Mouse (Mus musculus) hindbrain, postnatal 0 days (tissue): ENCODE data around the gene Vash1. TPM values are rescaled to one million over a fixed set of nuclear protein-coding genes. Genes with fewer than 3 reads are reported as not detected.

Experiments used
- ATAC-seq: fragments of 200-750 bp; cut with Nextera tagmentation; 2 replicates; pipeline ENCODE4 v1.8.0; 2017; ENCODE audit warnings: mild to moderate bottlenecking, moderate TSS enrichment, moderate library complexity
- DNase-seq: peaks from one replicate; pipeline ENCODE4 v3.0.0-alpha.2; 2015; ENCODE audit warnings: low spot score
- H3K27ac ChIP-seq: fragments of 300-500 bp; sonication (generic); 2 replicates; pipeline ENCODE4 v1.5.1; 2014; ENCODE audit warnings: mild to moderate bottlenecking
- H3K27me3 ChIP-seq: fragments of 300-500 bp; sonication (generic); 2 replicates; pipeline ENCODE4 v1.6.1; 2014; ENCODE audit warnings: low read length, mixed read lengths; ENCODE audit not compliant: insufficient read depth
- H3K36me3 ChIP-seq: fragments of 300-500 bp; sonication (generic); 2 replicates; pipeline ENCODE4 v1.6.1; 2014; ENCODE audit warnings: low read length, mixed read lengths; ENCODE audit not compliant: insufficient read depth
- H3K4me1 ChIP-seq: fragments of 300-500 bp; sonication (generic); 2 replicates; pipeline ENCODE4 v1.6.1; 2014; ENCODE audit warnings: antibody characterized with exemption, low read length, mixed read lengths; ENCODE audit not compliant: insufficient read depth
- H3K4me2 ChIP-seq: fragments of 300-500 bp; sonication (generic); 2 replicates; pipeline ENCODE4 v1.6.1; 2014; ENCODE audit warnings: low read depth, mild to moderate bottlenecking, low read length, moderate library complexity, mixed read lengths
- H3K4me3 ChIP-seq: fragments of 300-500 bp; sonication (generic); 2 replicates; pipeline ENCODE4 v1.5.1; 2014; ENCODE audit warnings: low read length
- H3K9ac ChIP-seq: fragments of 300-500 bp; sonication (generic); replicated peaks from 2 replicates; pipeline ENCODE4 v1.6.1; 2014; ENCODE audit warnings: mild to moderate bottlenecking, low read length, moderate library complexity, mixed read lengths
- H3K9me3 ChIP-seq: fragments of 300-500 bp; sonication (generic); 2 replicates; pipeline ENCODE4 v1.6.1; 2016; ENCODE audit warnings: low read length, mixed read lengths
- CTCF ChIP-seq: IDR thresholded peaks from 2 replicates; pipeline ENCODE4 v1.5.1; 2016; ENCODE audit warnings: antibody characterized with exemption, control low read depth, low read depth
- WGBS: fragments of 180-500 bp; shearing (Covaris S2); extraction: QIAGEN DNeasy Blood & Tissue Kit; methylation state at CpG from one replicate; pipeline ENCODE4 v1.1.7; 2014; 5-methylcytosine and 5-hydroxymethylcytosine counted together
- polyA plus RNA-seq: library from polyadenylated mRNA; unstranded; fragments of >200 nt; fragmentation: Nextera tagmentation; extraction: Ambion mirVana; gene quantifications from 2 replicates; pipeline ENCODE4 v1.2.1, GENCODE M21; 2015
- total RNA-seq: library from RNA; depleted of rRNA; stranded (reverse); fragments of >200 nt; gene quantifications from 2 replicates; pipeline ENCODE4 v1.2.3, GENCODE M21; 2014; rRNA removed

Gene Vash1
- total and polyA plus RNA-seq, 2 experiments from 2014 or later = 26.5 to 109 TPM

- Histone ChIP-seq H3K9me3 (no peaks in the 10 kb centered on the region), H3K27me3 (no peaks in the 10 kb centered on the region), H3K4me2 (peak overlapping the region; percentile 95), H3K4me1 (peaks cover 3% of the 10 kb centered on the region; the same call in 1 of the 2 replicates), H3K36me3 (no peaks in the 10 kb centered on the region), H3K9ac (peak overlapping the region; percentile 53), H3K4me3 (peak overlapping the region; percentile 57), H3K27ac (peak overlapping the region; percentile 57)
- peak; percentile 18 for ATAC-seq
- under 1% methylated on average over 19 of the region's 19 CpGs for WGBS
- no peak for TF ChIP-seq CTCF
- peak; percentile 50 for DNase-seq
These were observed 47.2 kb downstream of the Vash1 start for GRCm38 (mm10) chr12:86725706-86726105.

- TF ChIP-seq CTCF = peak; percentile 19
- peak within 1 kb of the TSS; percentile 95 for H3K4me2 ChIP-seq
- H3K9ac ChIP-seq = peak within 1 kb of the TSS; percentile 53
- H3K4me1 ChIP-seq = peaks cover 3% of the 10 kb centered on the region; the same call in 1 of the 2 replicates
- H3K4me3 ChIP-seq = peak within 1 kb of the TSS; percentile 57
- H3K27me3 ChIP-seq = no peaks in the 10 kb centered on the region
- 1% methylated on average over 44 of the region's 44 CpGs for WGBS
- H3K9me3 ChIP-seq = no peaks in the 10 kb centered on the region
- no peaks in the 10 kb centered on the region for H3K36me3 ChIP-seq
- peak within 1 kb of the TSS; percentile 57 for H3K27ac ChIP-seq
- ATAC-seq = peak; percentile 100
- DNase-seq = peak; percentile 98
These were observed 47.7 kb downstream of the Vash1 start, which contains the start of gene Angel1 for GRCm38 (mm10) chr12:86726120-86726640. Angel1 (minus strand) TSS chr12:86726460.

- Histone ChIP-seq H3K4me3 (no peak within 1 kb of the TSS), H3K9me3 (no peaks in the 10 kb centered on the region), H3K4me2 (no peak within 1 kb of the TSS), H3K9ac (no peak within 1 kb of the TSS), H3K27me3 (no peaks in the 10 kb centered on the region), H3K36me3 (no peaks in the 10 kb centered on the region), H3K4me1 (no peaks in the 10 kb centered on the region), H3K27ac (no peak within 1 kb of the TSS)
- DNase-seq (no peak), ATAC-seq (no peak)
- no peak for TF ChIP-seq CTCF
- WGBS = 70% methylated on average over 8 of the region's 8 CpGs
These were observed 55.9 kb downstream of the Vash1 start, which contains the start of gene Lrrc74a for GRCm38 (mm10) chr12:86734319-86734810. Lrrc74a (plus strand) TSS chr12:86734369.

Other genes starting within 250 kb of the Vash1 start
- 5.8 and 10.0 TPM in 2 replicates for gene Angel1, start 47.8 kb downstream of the Vash1 start, total RNA-seq
- 9.1 and 9.3 TPM in 2 replicates for gene Angel1, start 47.8 kb downstream of the Vash1 start, polyA plus RNA-seq
- gene Lrrc74a, start 55.7 kb downstream of the Vash1 start, total RNA-seq = not detected in 2 replicates
- not detected in 2 replicates for gene Lrrc74a, start 55.7 kb downstream of the Vash1 start, polyA plus RNA-seq
- 146 and 159 TPM in 2 replicates for gene Irf2bpl, start 206.1 kb downstream of the Vash1 start, total RNA-seq
- 59.4 and 66.9 TPM in 2 replicates for gene Irf2bpl, start 206.1 kb downstream of the Vash1 start, polyA plus RNA-seq